Mouse (Mus musculus): ENCODE measurements around the gene Cetn4. TPM values are rescaled to one million over a fixed set of nuclear protein-coding genes. Genes with fewer than 3 reads are reported as not detected.

Gene Cetn4
- polyA plus RNA-seq, 1 experiment from 2014 or later = 1.3 TPM

DNA sequence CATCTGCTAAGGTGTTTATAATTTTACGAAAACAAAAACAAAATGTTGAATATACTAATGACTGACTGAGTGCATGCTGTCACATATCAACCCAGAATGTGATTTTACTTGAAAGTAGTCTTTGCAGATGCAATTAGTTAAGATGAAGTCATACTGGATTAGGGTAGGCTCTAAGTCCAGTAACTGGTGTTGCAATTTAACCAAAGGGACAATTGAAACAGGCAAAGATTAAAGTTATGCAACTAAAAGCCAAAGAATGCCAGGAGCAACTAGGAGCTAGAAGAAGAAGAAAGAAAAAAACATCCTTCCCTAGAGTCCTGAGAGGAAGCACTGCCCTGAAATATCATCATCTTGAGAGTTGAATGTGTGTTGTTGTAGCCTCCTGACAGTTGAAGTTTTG is 3.7 kb upstream of the Cetn4 start:
- no peaks in the 10 kb centered on the region for H3K27me3 ChIP-seq (ENCODE audit: control insufficient read depth, insufficient read depth, low read length)
- no peak overlapping the region for H3K27ac ChIP-seq (ENCODE audit: low read depth, low read length)
- ATAC-seq (ENCODE audit: insufficient read depth, low FRiP score, low TSS enrichment) = no peak
- WGBS = 95% methylated on average over 1 of the region's 1 CpGs
- no peaks in the 10 kb centered on the region for H3K9me3 ChIP-seq (ENCODE audit: control insufficient read depth, low read length)
- H3K4me2 ChIP-seq (ENCODE audit: low read depth) = no peak overlapping the region
- DNase-seq (ENCODE audit: low spot score) = no peak
- H3K4me1 ChIP-seq (ENCODE audit: control insufficient read depth, insufficient read depth, low read length) = no peaks in the 10 kb centered on the region; the same call in 1 of the 2 replicates
- no peak overlapping the region for H3K4me3 ChIP-seq (ENCODE audit: low read depth, low read length)
- no peak overlapping the region for H3K9ac ChIP-seq (ENCODE audit: low read length)
- 0 out of 2 replicates have a peak, but pooled peaks cover 2% of the 10 kb centered on the region for H3K36me3 ChIP-seq (ENCODE audit: control insufficient read depth, insufficient read depth, low read length)

GRCm38 (mm10) chr3:37313371-37313770 is 863 bp upstream of the Cetn4 start:
- Histone ChIP-seq H3K4me3 (ENCODE audit: low read depth, low read length) (peak overlapping the region; percentile 52; the same call in 1 of the 2 replicates), H3K36me3 (ENCODE audit: control insufficient read depth, insufficient read depth, low read length) (no peaks in the 10 kb centered on the region), H3K9ac (ENCODE audit: low read length) (no peak overlapping the region), H3K27me3 (ENCODE audit: control insufficient read depth, insufficient read depth, low read length) (no peaks in the 10 kb centered on the region), H3K4me2 (ENCODE audit: low read depth) (peak overlapping the region; percentile 50; the same call in 1 of the 2 replicates), H3K27ac (ENCODE audit: low read depth, low read length) (no peak overlapping the region), H3K4me1 (ENCODE audit: control insufficient read depth, insufficient read depth, low read length) (no peaks in the 10 kb centered on the region; the same call in 1 of the 2 replicates), H3K9me3 (ENCODE audit: control insufficient read depth, low read length) (no peaks in the 10 kb centered on the region)
- ATAC-seq (ENCODE audit: insufficient read depth, low FRiP score, low TSS enrichment) (no peak), DNase-seq (ENCODE audit: low spot score) (no peak)
- 36% methylated on average over 1 of the region's 1 CpGs for WGBS

GRCm38 (mm10) chr3:37311897-37312369 is 575 bp downstream of the Cetn4 start:
- Histone ChIP-seq H3K36me3 (ENCODE audit: control insufficient read depth, insufficient read depth, low read length) (no peaks in the 10 kb centered on the region), H3K4me1 (ENCODE audit: control insufficient read depth, insufficient read depth, low read length) (no peaks in the 10 kb centered on the region; the same call in 1 of the 2 replicates), H3K9ac (ENCODE audit: low read length) (peak overlapping the region; percentile 67), H3K4me2 (ENCODE audit: low read depth) (peak overlapping the region; percentile 50), H3K27ac (ENCODE audit: low read depth, low read length) (no peak overlapping the region), H3K4me3 (ENCODE audit: low read depth, low read length) (peak overlapping the region; percentile 52), H3K27me3 (ENCODE audit: control insufficient read depth, insufficient read depth, low read length) (no peaks in the 10 kb centered on the region), H3K9me3 (ENCODE audit: control insufficient read depth, low read length) (no peaks in the 10 kb centered on the region)
- 4% methylated on average over 10 of the region's 10 CpGs for WGBS
- DNase-seq (ENCODE audit: low spot score) (no peak), ATAC-seq (ENCODE audit: insufficient read depth, low FRiP score, low TSS enrichment) (peak; percentile 73)

DNA sequence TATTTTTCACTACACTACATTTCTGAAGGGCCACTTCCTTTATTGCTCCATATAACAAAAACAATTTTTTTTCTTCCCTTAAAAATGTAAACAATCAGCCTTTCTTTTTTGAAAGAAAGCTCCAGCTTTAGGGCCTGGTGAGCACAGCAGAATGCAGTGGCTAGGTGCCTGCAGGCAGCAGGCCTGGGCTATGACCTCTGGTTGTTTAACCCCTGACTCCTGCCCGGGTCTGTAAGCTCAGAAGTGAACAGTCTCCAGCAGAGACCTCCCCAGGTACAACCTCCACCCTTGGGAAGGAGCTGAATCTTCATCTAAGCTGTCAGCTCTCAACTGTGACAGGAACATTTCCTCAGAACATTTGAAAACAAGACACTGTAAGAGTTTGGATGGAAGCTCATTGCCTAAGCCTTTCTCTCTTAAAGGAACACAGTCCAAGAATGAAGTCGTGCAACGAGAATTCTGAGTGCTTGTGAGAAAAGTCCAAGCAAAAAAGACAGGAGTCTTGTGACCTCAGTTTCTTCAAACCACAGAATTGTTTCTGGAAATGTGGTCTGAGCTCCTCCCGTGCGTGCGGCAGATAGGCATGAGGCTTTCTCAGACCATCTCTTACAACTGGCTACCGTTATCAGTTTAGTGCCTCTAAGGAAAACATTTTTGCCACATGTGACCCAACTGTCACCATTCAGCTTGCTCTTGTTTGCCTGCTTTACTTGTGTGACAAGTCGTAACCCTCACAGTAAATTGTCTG is 8.9 kb downstream of the Cetn4 start:
- 74% methylated on average over 8 of the region's 8 CpGs for WGBS
- no peak for ATAC-seq (ENCODE audit: insufficient read depth, low FRiP score, low TSS enrichment)
- no peaks in the 10 kb centered on the region for H3K36me3 ChIP-seq (ENCODE audit: control insufficient read depth, insufficient read depth, low read length)

GRCm38 (mm10) chr3:37302685-37303084 is 9.8 kb downstream of the Cetn4 start:
- Histone ChIP-seq H3K4me3 (ENCODE audit: low read depth, low read length) (no peak overlapping the region), H3K27ac (ENCODE audit: low read depth, low read length) (no peak overlapping the region), H3K9me3 (ENCODE audit: control insufficient read depth, low read length) (no peaks in the 10 kb centered on the region), H3K4me2 (ENCODE audit: low read depth) (no peak overlapping the region), H3K9ac (ENCODE audit: low read length) (no peak overlapping the region), H3K4me1 (ENCODE audit: control insufficient read depth, insufficient read depth, low read length) (no peaks in the 10 kb centered on the region), H3K36me3 (ENCODE audit: control insufficient read depth, insufficient read depth, low read length) (no peaks in the 10 kb centered on the region), H3K27me3 (ENCODE audit: control insufficient read depth, insufficient read depth, low read length) (no peaks in the 10 kb centered on the region)
- peak; percentile 61 for DNase-seq (ENCODE audit: low spot score)
- 43% methylated on average over 12 of the region's 12 CpGs for WGBS
- ATAC-seq (ENCODE audit: insufficient read depth, low FRiP score, low TSS enrichment) = no peak

More for the DNA sequence above, 8.9 kb downstream of the Cetn4 start:
- Histone ChIP-seq H3K9me3 (ENCODE audit: control insufficient read depth, low read length) (no peaks in the 10 kb centered on the region), H3K4me3 (ENCODE audit: low read depth, low read length) (no peak overlapping the region), H3K27me3 (ENCODE audit: control insufficient read depth, insufficient read depth, low read length) (no peaks in the 10 kb centered on the region), H3K4me2 (ENCODE audit: low read depth) (no peak overlapping the region), H3K27ac (ENCODE audit: low read depth, low read length) (no peak overlapping the region), H3K9ac (ENCODE audit: low read length) (no peak overlapping the region), H3K4me1 (ENCODE audit: control insufficient read depth, insufficient read depth, low read length) (no peaks in the 10 kb centered on the region)
- no peak for DNase-seq (ENCODE audit: low spot score)

DNA sequence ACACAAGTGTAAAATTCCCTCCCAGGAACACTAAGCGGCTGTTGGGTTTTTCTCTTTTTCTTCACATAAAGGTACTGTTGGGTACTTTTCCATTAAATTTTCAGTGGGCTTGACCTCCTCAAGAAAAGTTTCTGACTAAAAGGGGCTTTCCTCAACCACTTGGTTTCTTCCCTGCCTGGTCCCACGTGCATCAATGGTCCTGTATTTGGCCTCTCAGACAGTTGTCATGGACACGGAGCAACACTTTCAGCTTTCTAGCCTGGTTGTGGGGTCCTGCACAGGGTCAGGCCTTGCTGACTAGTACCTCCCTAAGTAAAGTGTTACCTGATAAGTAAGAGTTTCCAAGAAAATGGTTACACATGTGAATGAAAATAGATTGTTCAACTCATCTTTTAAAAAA is 13.0 kb downstream of the Cetn4 start:
- no peak overlapping the region for H3K27ac ChIP-seq (ENCODE audit: low read depth, low read length)
- DNase-seq (ENCODE audit: low spot score) (no peak), ATAC-seq (ENCODE audit: insufficient read depth, low FRiP score, low TSS enrichment) (no peak)
- no peak overlapping the region for H3K4me2 ChIP-seq (ENCODE audit: low read depth)
- H3K36me3 ChIP-seq (ENCODE audit: control insufficient read depth, insufficient read depth, low read length) = no peaks in the 10 kb centered on the region
- 67% methylated on average over 3 of the region's 3 CpGs for WGBS
- H3K4me3 ChIP-seq (ENCODE audit: low read depth, low read length) = no peak overlapping the region
- H3K9me3 ChIP-seq (ENCODE audit: control insufficient read depth, low read length) = no peaks in the 10 kb centered on the region
- H3K4me1 ChIP-seq (ENCODE audit: control insufficient read depth, insufficient read depth, low read length) = no peaks in the 10 kb centered on the region
- no peaks in the 10 kb centered on the region for H3K27me3 ChIP-seq (ENCODE audit: control insufficient read depth, insufficient read depth, low read length)
- H3K9ac ChIP-seq (ENCODE audit: low read length) = no peak overlapping the region

DNA sequence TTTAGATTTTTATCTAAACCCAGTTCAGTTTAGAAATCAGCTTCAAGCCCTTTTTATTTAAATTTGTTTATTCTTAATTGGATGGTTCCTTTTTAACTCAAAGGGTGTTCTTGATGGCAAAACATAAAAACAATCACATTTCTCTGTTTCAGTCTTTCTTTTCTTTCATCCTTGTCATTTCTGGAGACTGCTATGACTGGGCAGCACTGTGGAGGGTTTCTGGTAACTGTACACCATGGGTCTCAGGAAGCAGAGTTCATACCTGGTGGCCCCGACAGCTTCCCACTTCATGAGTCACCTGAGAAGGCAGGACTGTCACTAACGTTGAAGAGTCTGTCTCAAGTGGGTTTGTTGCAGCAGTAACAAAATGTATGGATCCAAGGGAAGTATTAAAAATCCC is 19.9 kb downstream of the Cetn4 start:
- H3K36me3 ChIP-seq (ENCODE audit: control insufficient read depth, insufficient read depth, low read length) = no peaks in the 10 kb centered on the region
- H3K9me3 ChIP-seq (ENCODE audit: control insufficient read depth, low read length) = no peaks in the 10 kb centered on the region

DNA sequence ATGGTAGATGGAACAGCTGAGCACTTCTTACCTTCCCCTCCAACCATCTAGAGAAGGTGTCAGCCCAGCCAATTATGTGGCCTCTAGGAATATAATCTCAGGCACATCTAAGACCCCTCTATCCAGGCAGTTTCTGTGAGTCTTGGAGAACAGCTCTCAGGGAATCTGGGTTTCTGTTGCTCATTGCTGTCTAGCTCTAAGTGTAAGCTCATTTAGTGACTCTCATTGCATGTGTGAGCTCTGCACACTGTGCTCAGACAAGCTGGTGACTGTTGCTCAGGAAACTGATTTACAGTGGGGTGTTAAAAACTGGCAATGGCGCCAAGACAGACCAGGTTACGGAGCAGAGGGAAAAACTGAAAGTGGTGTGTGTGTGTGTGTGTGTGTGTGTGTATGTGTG is 20.6 kb downstream of the Cetn4 start:
- no peak for DNase-seq (ENCODE audit: low spot score)
- ATAC-seq (ENCODE audit: insufficient read depth, low FRiP score, low TSS enrichment) = no peak
- H3K9me3 ChIP-seq (ENCODE audit: control insufficient read depth, low read length) = no peaks in the 10 kb centered on the region

More for the DNA sequence above, 19.9 kb downstream of the Cetn4 start:
- Histone ChIP-seq H3K4me3 (ENCODE audit: low read depth, low read length) (no peak overlapping the region), H3K4me1 (ENCODE audit: control insufficient read depth, insufficient read depth, low read length) (no peaks in the 10 kb centered on the region), H3K27ac (ENCODE audit: low read depth, low read length) (no peak overlapping the region), H3K27me3 (ENCODE audit: control insufficient read depth, insufficient read depth, low read length) (no peaks in the 10 kb centered on the region), H3K4me2 (ENCODE audit: low read depth) (no peak overlapping the region), H3K9ac (ENCODE audit: low read length) (no peak overlapping the region)
- WGBS = 78% methylated on average over 2 of the region's 2 CpGs
- DNase-seq (ENCODE audit: low spot score) (no peak), ATAC-seq (ENCODE audit: insufficient read depth, low FRiP score, low TSS enrichment) (no peak)

More for the DNA sequence above, 20.6 kb downstream of the Cetn4 start:
- H3K27ac ChIP-seq (ENCODE audit: low read depth, low read length) = no peak overlapping the region
- H3K4me1 ChIP-seq (ENCODE audit: control insufficient read depth, insufficient read depth, low read length) = no peaks in the 10 kb centered on the region
- no peak overlapping the region for H3K4me2 ChIP-seq (ENCODE audit: low read depth)
- H3K36me3 ChIP-seq (ENCODE audit: control insufficient read depth, insufficient read depth, low read length) = no peaks in the 10 kb centered on the region
- 85% methylated on average over 2 of the region's 2 CpGs for WGBS
- no peak overlapping the region for H3K4me3 ChIP-seq (ENCODE audit: low read depth, low read length)
- H3K9ac ChIP-seq (ENCODE audit: low read length) = no peak overlapping the region
- no peaks in the 10 kb centered on the region for H3K27me3 ChIP-seq (ENCODE audit: control insufficient read depth, insufficient read depth, low read length)

Measured in neural tube, embryonic 11.5 days (tissue).